Mouse (Mus musculus): Measurements from ENCODE around the gene Actl7b.

The Actl7b gene

DNA sequence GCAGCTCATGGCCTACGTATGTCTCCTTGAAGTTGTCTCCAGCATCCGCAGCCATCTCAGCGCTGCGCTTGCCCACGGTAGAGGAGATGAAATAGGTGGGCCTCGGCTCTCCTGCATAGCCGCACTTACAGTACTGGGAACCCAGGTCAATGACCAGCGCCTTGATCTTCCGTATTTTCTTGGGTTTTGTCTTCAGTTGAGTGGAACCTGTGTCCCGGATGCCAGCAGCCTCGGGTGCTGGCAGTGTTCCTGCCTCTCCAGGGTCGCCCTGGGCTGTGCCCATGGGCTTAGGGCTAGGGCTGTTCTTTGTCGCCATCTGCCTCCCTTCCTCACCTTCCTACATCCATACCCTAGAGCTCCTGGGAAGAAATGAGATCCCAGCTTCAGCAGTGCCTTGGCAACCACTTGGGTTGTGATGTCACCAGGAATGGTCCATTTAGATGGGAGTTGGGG lies at the start of gene Actl7b:
Gene Actl7b, minus strand, starts transcription at position 403 of the 453 bp plus-strand sequence.
- 0 out of 2 replicates have a peak, but pooled peaks cover 3% of the 10 kb centered on the region for H3K27me3 ChIP-seq (ENCODE audit: insufficient read depth, low read length)
- peak within 1 kb of the TSS; percentile 72 for H3K4me3 ChIP-seq (replicated peaks; ENCODE audit: low read length)
- no peaks in the 10 kb centered on the region for H3K9me3 ChIP-seq (ENCODE audit: low read length)
- TF ChIP-seq CTCF (conservative IDR thresholded peaks at IDR 0.05; ENCODE audit: low read length) (no peak), NANOG (IDR thresholded peaks at IDR 0.05; ENCODE audit: borderline replicate concordance, low read length) (no peak), POU5F1 (IDR thresholded peaks at IDR 0.05; ENCODE audit: borderline replicate concordance, low read length) (no peak)
- H3K36me3 ChIP-seq (ENCODE audit: insufficient read depth, low read length) = peaks cover 29% of the 10 kb centered on the region
- peaks cover 23% of the 10 kb centered on the region for H3K4me1 ChIP-seq (replicated peaks; ENCODE audit: low read depth, low read length)

DNA sequence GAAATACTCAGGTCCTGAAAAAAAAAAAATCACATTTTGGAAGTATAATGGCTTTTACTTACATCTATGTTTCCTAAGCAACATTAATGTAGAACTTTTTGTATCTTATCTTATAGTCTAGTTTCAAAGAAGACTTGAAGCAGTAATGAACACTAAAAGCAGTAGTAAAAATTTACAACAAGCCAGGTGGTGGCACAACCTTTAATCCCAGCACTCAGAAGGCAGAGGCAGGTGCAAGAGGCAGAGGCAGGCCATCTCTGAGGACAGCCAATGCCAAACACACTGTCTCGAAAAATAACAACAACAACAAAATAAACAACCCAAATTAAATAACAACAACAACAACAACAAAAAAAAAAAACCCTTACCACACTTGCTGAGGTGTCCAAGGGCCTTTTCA lies 29.8 kb upstream of the Actl7b start:
- H3K27me3 ChIP-seq (ENCODE audit: insufficient read depth, low read length) = no peaks in the 10 kb centered on the region
- H3K4me1 ChIP-seq (replicated peaks; ENCODE audit: low read depth, low read length) = peaks cover 7% of the 10 kb centered on the region; the same call in 1 of the 2 replicates
- H3K4me3 ChIP-seq (replicated peaks; ENCODE audit: low read length) = no peak overlapping the region
- no peaks in the 10 kb centered on the region for H3K9me3 ChIP-seq (ENCODE audit: low read length)
- H3K36me3 ChIP-seq (ENCODE audit: insufficient read depth, low read length) = peaks cover 98% of the 10 kb centered on the region
- no peak for TF ChIP-seq CTCF (conservative IDR thresholded peaks at IDR 0.05; ENCODE audit: low read length)
- TF ChIP-seq NANOG (IDR thresholded peaks at IDR 0.05; ENCODE audit: borderline replicate concordance, low read length) = no peak
- TF ChIP-seq POU5F1 (IDR thresholded peaks at IDR 0.05; ENCODE audit: borderline replicate concordance, low read length) = no peak

DNA sequence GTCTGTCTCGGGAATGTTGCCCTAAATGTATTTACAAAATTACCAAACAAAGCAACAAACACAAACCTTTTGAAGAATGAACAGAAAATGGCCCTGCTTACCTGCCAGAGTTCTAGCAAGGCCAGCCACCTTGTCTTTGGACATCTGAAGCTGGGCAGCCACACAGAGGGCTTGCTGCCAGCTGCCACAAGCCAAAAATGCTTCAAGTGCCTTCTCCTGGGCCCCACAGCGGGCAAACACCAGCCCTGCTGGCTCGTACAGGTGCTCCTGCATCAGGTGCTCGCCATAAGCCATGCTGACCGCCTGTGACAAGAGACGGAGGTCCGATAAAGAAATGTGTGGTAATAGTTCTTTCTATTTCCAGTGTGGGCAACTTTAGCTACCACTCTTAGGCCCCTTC lies 27.7 kb upstream of the Actl7b start:
- H3K9me3 ChIP-seq (ENCODE audit: low read length) = no peaks in the 10 kb centered on the region
- H3K4me1 ChIP-seq (replicated peaks; ENCODE audit: low read depth, low read length) = peaks cover 13% of the 10 kb centered on the region; the same call in 1 of the 2 replicates
- no peak for TF ChIP-seq CTCF (conservative IDR thresholded peaks at IDR 0.05; ENCODE audit: low read length)
- no peak for TF ChIP-seq NANOG (IDR thresholded peaks at IDR 0.05; ENCODE audit: borderline replicate concordance, low read length)
- no peak for TF ChIP-seq POU5F1 (IDR thresholded peaks at IDR 0.05; ENCODE audit: borderline replicate concordance, low read length)
- peaks cover 97% of the 10 kb centered on the region for H3K36me3 ChIP-seq (ENCODE audit: insufficient read depth, low read length)
- H3K27me3 ChIP-seq (ENCODE audit: insufficient read depth, low read length) = no peaks in the 10 kb centered on the region
- H3K4me3 ChIP-seq (replicated peaks; ENCODE audit: low read length) = no peak overlapping the region

DNA sequence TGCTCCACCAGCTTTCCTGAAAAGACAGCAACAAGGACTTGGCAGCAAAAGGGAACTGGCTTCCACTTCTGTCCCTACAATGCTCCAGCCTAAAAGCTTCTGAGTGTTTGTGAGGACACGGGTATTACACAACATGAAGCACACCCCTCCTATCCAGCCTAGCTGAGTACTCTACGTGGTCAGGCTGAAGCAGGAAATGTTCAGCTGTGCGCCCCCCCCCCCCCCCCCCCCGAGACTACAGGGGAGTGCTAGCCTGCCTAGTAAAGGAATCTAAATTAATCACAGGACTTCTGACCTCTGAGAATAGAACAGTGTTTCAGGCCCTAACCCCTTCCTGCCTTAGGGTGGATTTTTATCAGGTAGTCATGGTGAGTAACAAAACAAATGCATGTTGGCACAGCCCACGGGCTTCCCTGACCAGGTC lies 26.6 kb upstream of the Actl7b start:
- peaks cover 13% of the 10 kb centered on the region; the same call in 1 of the 2 replicates for H3K4me1 ChIP-seq (replicated peaks; ENCODE audit: low read depth, low read length)
- no peaks in the 10 kb centered on the region for H3K9me3 ChIP-seq (ENCODE audit: low read length)
- peaks cover 97% of the 10 kb centered on the region for H3K36me3 ChIP-seq (ENCODE audit: insufficient read depth, low read length)
- H3K4me3 ChIP-seq (replicated peaks; ENCODE audit: low read length) = no peak overlapping the region
- no peaks in the 10 kb centered on the region for H3K27me3 ChIP-seq (ENCODE audit: insufficient read depth, low read length)
- no peak for TF ChIP-seq NANOG (IDR thresholded peaks at IDR 0.05; ENCODE audit: borderline replicate concordance, low read length)
- TF ChIP-seq POU5F1 (IDR thresholded peaks at IDR 0.05; ENCODE audit: borderline replicate concordance, low read length) = no peak
- TF ChIP-seq CTCF (conservative IDR thresholded peaks at IDR 0.05; ENCODE audit: low read length) = no peak

DNA sequence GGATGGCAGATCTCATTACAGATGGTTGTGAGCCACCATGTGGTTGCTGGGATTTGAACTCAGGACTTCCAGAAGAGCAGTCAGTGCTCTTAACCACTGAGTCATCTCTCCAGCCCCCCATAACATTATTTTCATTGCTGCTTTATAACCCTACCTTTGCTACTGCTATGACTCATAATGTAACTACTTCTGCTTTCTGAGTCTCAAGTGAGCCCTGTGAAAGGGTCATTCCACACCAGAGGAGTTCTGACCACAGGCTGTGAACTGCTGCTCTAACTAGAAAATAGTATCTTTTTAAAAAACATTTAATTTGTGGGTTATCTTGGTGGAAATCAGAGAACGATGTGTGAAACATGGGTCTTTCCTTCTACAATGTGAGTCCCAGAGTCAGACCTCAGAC lies 16.4 kb upstream of the Actl7b start:
- Histone ChIP-seq H3K9me3 (ENCODE audit: low read length) (no peaks in the 10 kb centered on the region), H3K4me1 (replicated peaks; ENCODE audit: low read depth, low read length) (no peaks in the 10 kb centered on the region), H3K27me3 (ENCODE audit: insufficient read depth, low read length) (no peaks in the 10 kb centered on the region), H3K4me3 (replicated peaks; ENCODE audit: low read length) (no peak overlapping the region), H3K36me3 (ENCODE audit: insufficient read depth, low read length) (peaks cover 100% of the 10 kb centered on the region)
- TF ChIP-seq NANOG (IDR thresholded peaks at IDR 0.05; ENCODE audit: borderline replicate concordance, low read length) (no peak), POU5F1 (IDR thresholded peaks at IDR 0.05; ENCODE audit: borderline replicate concordance, low read length) (no peak), CTCF (conservative IDR thresholded peaks at IDR 0.05; ENCODE audit: low read length) (no peak)

DNA sequence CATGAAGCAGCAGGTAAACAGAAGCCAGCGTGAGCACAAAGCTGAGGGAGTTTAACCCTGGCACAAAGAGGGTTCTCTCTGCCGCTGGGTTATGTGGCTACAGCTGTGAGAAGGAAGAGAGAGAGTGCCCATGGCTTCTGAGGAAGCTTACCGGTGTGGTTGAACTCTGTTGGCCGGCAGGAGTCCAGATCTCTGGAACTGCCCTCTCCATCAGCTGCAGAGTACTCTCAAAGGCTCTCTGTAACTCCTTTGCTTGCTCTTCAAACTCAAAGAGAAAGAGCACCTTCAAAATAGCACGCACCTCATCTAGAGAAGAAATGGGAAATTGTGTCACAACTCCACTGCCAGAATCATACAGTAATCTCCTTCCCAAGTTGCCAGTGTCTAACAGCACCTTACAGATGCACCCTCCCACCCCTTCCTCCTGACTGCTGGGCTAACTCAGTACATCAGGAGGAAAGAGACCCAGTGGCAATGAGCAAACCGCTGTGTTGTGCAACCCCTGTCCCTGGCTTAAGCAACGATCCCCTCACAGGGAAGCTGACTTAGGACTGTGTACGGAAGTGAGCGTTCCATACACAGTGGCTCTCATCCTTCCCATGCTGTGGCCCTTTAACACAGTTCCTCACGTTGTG lies 15.8 kb upstream of the Actl7b start:
- Histone ChIP-seq H3K4me1 (replicated peaks; ENCODE audit: low read depth, low read length) (no peaks in the 10 kb centered on the region), H3K36me3 (ENCODE audit: insufficient read depth, low read length) (peaks cover 97% of the 10 kb centered on the region), H3K27me3 (ENCODE audit: insufficient read depth, low read length) (no peaks in the 10 kb centered on the region), H3K4me3 (replicated peaks; ENCODE audit: low read length) (no peak overlapping the region), H3K9me3 (ENCODE audit: low read length) (no peaks in the 10 kb centered on the region)
- TF ChIP-seq NANOG (IDR thresholded peaks at IDR 0.05; ENCODE audit: borderline replicate concordance, low read length) = no peak
- no peak for TF ChIP-seq CTCF (conservative IDR thresholded peaks at IDR 0.05; ENCODE audit: low read length)
- TF ChIP-seq POU5F1 (IDR thresholded peaks at IDR 0.05; ENCODE audit: borderline replicate concordance, low read length) = no peak

DNA sequence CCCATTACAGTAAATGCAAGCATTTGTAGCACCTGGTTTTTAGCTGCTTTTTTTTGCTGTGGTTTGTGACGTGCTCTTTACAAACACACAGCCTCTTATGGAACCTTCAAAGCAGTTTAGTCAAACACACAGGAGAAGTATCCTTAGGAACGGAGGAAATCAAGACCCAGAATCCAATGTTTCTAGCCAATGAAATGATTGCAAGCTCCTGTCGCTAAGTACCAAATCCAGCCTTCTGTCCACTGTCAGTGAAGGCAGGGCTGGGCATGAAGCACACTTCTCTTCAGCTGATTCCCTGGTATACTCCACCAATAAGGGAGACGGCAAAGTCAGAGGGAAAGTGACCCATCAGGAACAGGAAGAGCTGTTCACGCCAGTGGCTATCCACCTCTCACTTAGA lies 14.8 kb upstream of the Actl7b start:
- TF ChIP-seq POU5F1 (IDR thresholded peaks at IDR 0.05; ENCODE audit: borderline replicate concordance, low read length) = no peak
- TF ChIP-seq NANOG (IDR thresholded peaks at IDR 0.05; ENCODE audit: borderline replicate concordance, low read length) = no peak
- no peak for TF ChIP-seq CTCF (conservative IDR thresholded peaks at IDR 0.05; ENCODE audit: low read length)
- no peaks in the 10 kb centered on the region for H3K4me1 ChIP-seq (replicated peaks; ENCODE audit: low read depth, low read length)
- H3K4me3 ChIP-seq (replicated peaks; ENCODE audit: low read length) = no peak overlapping the region
- H3K36me3 ChIP-seq (ENCODE audit: insufficient read depth, low read length) = peaks cover 97% of the 10 kb centered on the region
- H3K27me3 ChIP-seq (ENCODE audit: insufficient read depth, low read length) = no peaks in the 10 kb centered on the region
- no peaks in the 10 kb centered on the region for H3K9me3 ChIP-seq (ENCODE audit: low read length)

DNA sequence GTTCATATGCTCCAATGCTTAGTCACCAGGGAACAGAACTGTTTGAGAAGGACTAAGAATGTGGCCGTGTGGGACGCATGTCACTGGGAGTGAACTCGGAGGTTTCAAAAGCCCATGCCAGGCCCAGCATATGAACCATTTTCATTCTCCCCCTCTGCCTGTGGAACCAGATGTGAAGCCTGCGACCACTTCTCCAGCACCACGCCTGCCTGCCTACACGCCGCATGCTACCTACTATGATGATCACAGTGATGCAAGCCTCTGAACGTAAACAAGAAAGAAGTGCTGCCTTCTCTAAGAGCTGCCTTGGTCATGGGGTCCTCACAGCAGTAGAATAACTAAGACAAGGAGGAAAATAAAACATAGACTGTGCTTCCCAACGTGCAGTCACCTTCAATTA lies 6.2 kb upstream of the Actl7b start:
- Histone ChIP-seq H3K4me3 (replicated peaks; ENCODE audit: low read length) (no peak overlapping the region), H3K9me3 (ENCODE audit: low read length) (no peaks in the 10 kb centered on the region), H3K27me3 (ENCODE audit: insufficient read depth, low read length) (no peaks in the 10 kb centered on the region), H3K4me1 (replicated peaks; ENCODE audit: low read depth, low read length) (0 out of 2 replicates have a peak, but pooled peaks cover 3% of the 10 kb centered on the region), H3K36me3 (ENCODE audit: insufficient read depth, low read length) (peaks cover 89% of the 10 kb centered on the region)
- TF ChIP-seq NANOG (IDR thresholded peaks at IDR 0.05; ENCODE audit: borderline replicate concordance, low read length) = no peak
- no peak for TF ChIP-seq POU5F1 (IDR thresholded peaks at IDR 0.05; ENCODE audit: borderline replicate concordance, low read length)
- TF ChIP-seq CTCF (conservative IDR thresholded peaks at IDR 0.05; ENCODE audit: low read length) = no peak
